Mouse (Mus musculus) kidney, adult 2 months (tissue): ENCODE measurements around the gene Rccd1. TPM values are rescaled to one million over a fixed set of nuclear protein-coding genes. Genes with fewer than 3 reads are reported as not detected.

Experiments
- DNase-seq: peaks from one replicate; pipeline ENCODE4 v3.0.0; 2021
- H3K27ac ChIP-seq: fragments of 200-500 bp; 2 replicates; pipeline ENCODE4 v1.5.1; 2012; ENCODE audit warnings: low read depth, low read length, control low read depth, inconsistent platforms; ENCODE audit not compliant: insufficient read depth
- H3K27me3 ChIP-seq: fragments of 200-500 bp; replicated peaks from 2 replicates; pipeline ENCODE4 v1.6.1; 2012; ENCODE audit warnings: mild to moderate bottlenecking, moderate library complexity, low read length, inconsistent platforms; ENCODE audit not compliant: control insufficient read depth, insufficient read depth
- H3K36me3 ChIP-seq: fragments of 200-500 bp; 2 replicates; pipeline ENCODE4 v1.6.1; 2012; ENCODE audit warnings: mild to moderate bottlenecking, moderate library complexity, low read length, inconsistent platforms; ENCODE audit not compliant: control insufficient read depth, insufficient read depth
- H3K4me1 ChIP-seq: fragments of 200-500 bp; 2 replicates; pipeline ENCODE4 v1.6.1; 2011; ENCODE audit warnings: low read length; ENCODE audit not compliant: control insufficient read depth, insufficient read depth
- H3K4me3 ChIP-seq: fragments of 200-500 bp; 2 replicates; pipeline ENCODE4 v1.5.1; 2011; ENCODE audit warnings: mild to moderate bottlenecking, low read depth, low read length, control low read depth; ENCODE audit not compliant: insufficient read depth
- CTCF ChIP-seq: fragments of 200-500 bp; conservative IDR thresholded peaks from 2 replicates; pipeline ENCODE4 v1.5.1; 2011; ENCODE audit warnings: low read depth, mild to moderate bottlenecking, control low read depth, low read length, moderate library complexity, mixed read lengths; ENCODE audit not compliant: insufficient read depth, insufficient read length
- POLR2A ChIP-seq: fragments of 200-500 bp; IDR thresholded peaks from one replicate; pipeline ENCODE4 v1.6.1; 2011; ENCODE audit warnings: low read depth, low read length, control low read depth
- WGBS: fragments of 180-500 bp; shearing (Covaris S2); methylation state at CpG from one replicate; pipeline ENCODE4 v1.1.7; 2018; 5-methylcytosine and 5-hydroxymethylcytosine counted together
- polyA plus RNA-seq: library from polyadenylated mRNA; depleted of rRNA; stranded (reverse); fragments of >200 nt; gene quantifications from 2 replicates; pipeline ENCODE4 v1.2.3, GENCODE M21; 2012

The Rccd1 gene
- polyA plus RNA-seq, 1 experiment = 3.7 TPM

- Histone ChIP-seq H3K27ac (no peak overlapping the region), H3K36me3 (no peaks in the 10 kb centered on the region), H3K4me3 (no peak overlapping the region), H3K27me3 (no peaks in the 10 kb centered on the region), H3K4me1 (no peaks in the 10 kb centered on the region)
- no peak for TF ChIP-seq CTCF
- TF ChIP-seq POLR2A = no peak
- no peak for DNase-seq
- WGBS = 80% methylated on average over 2 of the region's 2 CpGs
Measured at GRCm38 (mm10) chr7:80301522-80301921, 22.7 kb downstream of the Rccd1 start.

GRCm38 (mm10) chr7:80299568-80299967 is 24.7 kb downstream of the Rccd1 start:
- TF ChIP-seq CTCF (no peak), POLR2A (no peak)
- Histone ChIP-seq H3K27me3 (no peaks in the 10 kb centered on the region), H3K36me3 (no peaks in the 10 kb centered on the region), H3K27ac (no peak overlapping the region), H3K4me3 (no peak overlapping the region), H3K4me1 (no peaks in the 10 kb centered on the region)
- no peak for DNase-seq
- 80% methylated on average over 3 of the region's 3 CpGs for WGBS

- no peak overlapping the region for H3K4me3 ChIP-seq
- no peaks in the 10 kb centered on the region for H3K36me3 ChIP-seq
- no peaks in the 10 kb centered on the region for H3K27me3 ChIP-seq
- no peaks in the 10 kb centered on the region for H3K4me1 ChIP-seq
- H3K27ac ChIP-seq = no peak overlapping the region
- TF ChIP-seq CTCF = no peak
- TF ChIP-seq POLR2A = no peak
- DNase-seq = no peak
- 91% methylated on average over 4 of the region's 4 CpGs for WGBS
Measured at GRCm38 (mm10) chr7:80298754-80299153, 25.5 kb downstream of the Rccd1 start.

- WGBS = 82% methylated on average over 3 of the region's 3 CpGs
Measured at GRCm38 (mm10) chr7:80297041-80297440, 27.2 kb downstream of the Rccd1 start.

GRCm38 (mm10) chr7:80296462-80296861 is 27.8 kb downstream of the Rccd1 start:
- Histone ChIP-seq H3K4me3 (no peak overlapping the region), H3K27ac (no peak overlapping the region), H3K27me3 (no peaks in the 10 kb centered on the region), H3K36me3 (no peaks in the 10 kb centered on the region), H3K4me1 (no peaks in the 10 kb centered on the region)
- WGBS = 92% methylated on average over 6 of the region's 6 CpGs
- no peak for TF ChIP-seq CTCF
- no peak for TF ChIP-seq POLR2A
- no peak for DNase-seq

More at GRCm38 (mm10) chr7:80297041-80297440, 27.2 kb downstream of the Rccd1 start:
- Histone ChIP-seq H3K4me3 (no peak overlapping the region), H3K4me1 (no peaks in the 10 kb centered on the region), H3K27me3 (no peaks in the 10 kb centered on the region), H3K27ac (no peak overlapping the region), H3K36me3 (no peaks in the 10 kb centered on the region)
- DNase-seq = no peak
- TF ChIP-seq POLR2A = no peak
- TF ChIP-seq CTCF = no peak

GRCm38 (mm10) chr7:80294764-80295648 is 29.2 kb downstream of the Rccd1 start:
- DNase-seq = no peak
- Histone ChIP-seq H3K4me1 (no peaks in the 10 kb centered on the region), H3K4me3 (peak overlapping the region; percentile 54), H3K27me3 (no peaks in the 10 kb centered on the region), H3K36me3 (no peaks in the 10 kb centered on the region), H3K27ac (no peak overlapping the region)
- 8% methylated on average over 37 of the region's 37 CpGs for WGBS
- TF ChIP-seq POLR2A (no peak), CTCF (no peak)

GRCm38 (mm10) chr7:80294062-80294763 is 30.0 kb downstream of the Rccd1 start, which contains the start of gene Prc1:
TSS of gene Prc1 (plus strand) at chr7:80294450.
- under 1% methylated on average over 52 of the region's 52 CpGs for WGBS

More at GRCm38 (mm10) chr7:80294062-80294763, 30.0 kb downstream of the Rccd1 start, which contains the start of gene Prc1:
- H3K4me1 ChIP-seq = no peaks in the 10 kb centered on the region
- H3K4me3 ChIP-seq = peak within 1 kb of the TSS; percentile 54
- peak; percentile 99 for DNase-seq
- H3K36me3 ChIP-seq = no peaks in the 10 kb centered on the region
- TF ChIP-seq POLR2A (no peak), CTCF (no peak)
- H3K27me3 ChIP-seq = no peaks in the 10 kb centered on the region
- H3K27ac ChIP-seq = no peak within 1 kb of the TSS
